Mouse (Mus musculus): ENCODE data around the gene Pafah1b3. TPM values are rescaled to one million over a fixed set of nuclear protein-coding genes. Genes with fewer than 3 reads are reported as not detected.
A peak's percentile ranks its signal among the peaks of the same experiment; 100 is the strongest.

Gene Pafah1b3
- polyA plus RNA-seq, 1 experiment from 2014 or later = 125 TPM

DNA sequence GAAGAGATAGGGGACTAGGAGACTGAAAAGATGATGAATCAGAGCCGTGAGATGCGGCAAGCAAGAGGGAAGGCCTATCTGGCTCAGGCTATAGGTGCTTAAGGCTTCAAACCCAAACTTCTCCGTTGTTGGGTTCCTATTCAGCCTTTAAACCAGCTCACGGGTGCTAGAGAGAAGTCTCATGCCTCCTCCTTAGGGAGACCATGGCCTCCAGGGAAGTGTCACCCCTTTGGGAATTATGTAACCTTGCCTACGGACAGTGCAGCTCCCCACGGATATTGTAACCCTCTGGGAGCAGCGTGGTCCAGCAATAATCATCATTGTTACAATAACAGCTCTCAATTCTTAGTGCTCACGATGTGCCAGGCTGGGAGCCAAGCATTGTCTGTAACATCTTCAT, 46.0 kb downstream of the Pafah1b3 start:
- peak overlapping the region; percentile 98 for H3K27ac ChIP-seq (replicated peaks)
- DNase-seq (ENCODE audit: low spot score) (no peak), ATAC-seq (ENCODE audit: low FRiP score, low TSS enrichment) (no peak)
- no peak for TF ChIP-seq EP300 (optimal IDR thresholded peaks at IDR 0.05)
- TF ChIP-seq CTCF (IDR thresholded peaks at IDR 0.05; ENCODE audit: low read depth) = no peak
- no peaks in the 10 kb centered on the region for H3K27me3 ChIP-seq (ENCODE audit: control insufficient read depth, insufficient read depth, low read length)
- no peaks in the 10 kb centered on the region for H3K36me3 ChIP-seq (ENCODE audit: control insufficient read depth, insufficient read depth, low read length)
- peak overlapping the region; percentile 82 for H3K4me2 ChIP-seq (replicated peaks; ENCODE audit: low read depth)
- H3K4me3 ChIP-seq (ENCODE audit: low read depth, low read length) = peak overlapping the region; percentile 92; the same call in 1 of the 2 replicates
- 24% methylated on average over 8 of the region's 8 CpGs for WGBS
- peak overlapping the region; percentile 90 for H3K9ac ChIP-seq (ENCODE audit: low read length)
- H3K4me1 ChIP-seq (replicated peaks; ENCODE audit: control insufficient read depth, insufficient read depth) = peaks cover 2% of the 10 kb centered on the region; the same call in 1 of the 2 replicates
- H3K9me3 ChIP-seq (ENCODE audit: control insufficient read depth, low read length) = no peaks in the 10 kb centered on the region

DNA sequence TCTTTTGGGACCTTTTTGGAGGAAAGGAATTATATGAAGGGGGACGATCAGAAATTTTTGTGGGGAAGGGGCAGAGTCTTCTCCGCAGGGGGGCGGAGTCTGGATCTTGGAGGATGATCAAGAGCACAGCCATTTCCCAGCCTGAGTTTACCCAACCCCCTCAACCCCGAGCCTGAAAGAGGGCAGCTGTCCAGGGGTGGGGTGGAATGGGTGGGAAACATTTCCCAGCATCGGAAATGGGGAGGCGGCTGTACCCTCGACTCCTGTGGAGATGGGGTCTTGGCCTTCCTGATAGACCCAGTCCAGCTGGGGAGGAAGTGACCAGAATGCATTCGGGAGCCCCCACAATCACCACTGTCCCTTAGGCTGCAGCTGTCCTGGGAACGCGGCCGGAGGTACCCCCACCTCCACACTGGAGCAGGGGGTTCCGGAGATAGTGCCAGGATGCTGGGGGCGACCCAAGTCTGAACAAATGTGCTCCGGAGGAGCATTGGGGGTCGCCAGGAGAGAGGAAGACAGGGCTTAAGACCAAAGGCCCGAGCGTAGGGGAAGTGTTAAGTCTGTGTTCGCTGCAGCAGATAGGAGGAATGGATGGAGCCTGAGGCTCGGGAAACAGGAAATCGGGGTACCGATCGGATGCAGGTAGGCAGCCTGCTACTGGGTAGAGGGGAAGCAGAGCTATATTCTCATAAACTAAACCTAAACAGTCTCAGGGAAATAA, 46.6 kb downstream of the Pafah1b3 start:
- Histone ChIP-seq H3K4me3 (ENCODE audit: low read depth, low read length) (peak overlapping the region; percentile 92), H3K27ac (replicated peaks) (peak overlapping the region; percentile 98), H3K27me3 (ENCODE audit: control insufficient read depth, insufficient read depth, low read length) (no peaks in the 10 kb centered on the region), H3K36me3 (ENCODE audit: control insufficient read depth, insufficient read depth, low read length) (no peaks in the 10 kb centered on the region), H3K4me1 (replicated peaks; ENCODE audit: control insufficient read depth, insufficient read depth) (peaks cover 2% of the 10 kb centered on the region; the same call in 1 of the 2 replicates), H3K4me2 (replicated peaks; ENCODE audit: low read depth) (peak overlapping the region; percentile 82), H3K9me3 (ENCODE audit: control insufficient read depth, low read length) (no peaks in the 10 kb centered on the region), H3K9ac (ENCODE audit: low read length) (peak overlapping the region; percentile 90)
- TF ChIP-seq CTCF (IDR thresholded peaks at IDR 0.05; ENCODE audit: low read depth) (no peak), EP300 (optimal IDR thresholded peaks at IDR 0.05) (no peak)
- 3% methylated on average over 22 of the region's 22 CpGs for WGBS
- DNase-seq (ENCODE audit: low spot score) (peak; percentile 63), ATAC-seq (ENCODE audit: low FRiP score, low TSS enrichment) (peak; percentile 11; the same call in 1 of the 2 replicates)

DNA sequence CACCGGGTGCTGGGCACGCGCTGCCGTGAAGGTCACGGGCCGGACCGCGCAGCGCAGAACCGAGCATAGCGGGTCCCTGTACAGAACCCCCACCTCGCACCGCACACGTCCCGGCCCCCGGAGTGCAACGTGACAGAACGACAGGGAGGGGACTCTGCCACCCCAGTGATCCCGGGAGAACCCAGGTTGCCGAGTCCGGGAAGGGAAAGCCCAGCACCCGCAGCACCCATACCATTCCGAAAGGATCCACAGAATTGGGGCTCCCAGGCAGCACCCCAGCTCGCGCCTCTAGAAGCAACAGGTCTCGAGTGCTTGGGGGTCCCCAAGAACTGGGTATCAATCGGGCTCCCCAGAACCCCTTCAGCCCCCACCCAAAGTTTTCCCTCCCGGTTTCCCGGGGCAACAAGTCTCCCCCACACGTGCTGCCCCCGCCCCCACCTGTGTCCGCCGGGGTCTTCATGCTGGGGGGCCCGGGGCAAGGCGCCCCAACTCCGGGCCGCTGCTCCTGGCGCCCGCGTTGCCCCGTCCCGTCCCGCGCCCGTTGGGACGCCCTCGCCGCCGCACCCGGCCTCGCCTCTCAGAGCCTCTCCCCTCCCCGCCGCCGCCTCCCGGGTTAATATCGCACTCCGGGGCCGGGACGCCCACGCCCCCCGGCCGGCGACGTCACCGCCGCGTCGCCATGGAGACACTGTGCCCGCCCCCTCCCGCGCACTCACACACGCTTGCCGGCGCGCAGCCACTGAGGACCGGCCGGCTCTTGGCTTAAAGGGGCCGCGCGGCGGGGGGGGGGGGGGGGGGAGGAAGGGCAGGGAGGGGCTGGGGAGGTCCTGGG, 47.4 kb downstream of the Pafah1b3 start, which contains the start of gene Erf:
Gene Erf, minus strand, starts transcription at position 621 of the 832 bp plus-strand sequence.
- Histone ChIP-seq H3K4me3 (ENCODE audit: low read depth, low read length) (peak within 1 kb of the TSS; percentile 92), H3K27me3 (ENCODE audit: control insufficient read depth, insufficient read depth, low read length) (no peaks in the 10 kb centered on the region), H3K4me2 (replicated peaks; ENCODE audit: low read depth) (peak within 1 kb of the TSS; percentile 82), H3K9me3 (ENCODE audit: control insufficient read depth, low read length) (no peaks in the 10 kb centered on the region), H3K4me1 (replicated peaks; ENCODE audit: control insufficient read depth, insufficient read depth) (peaks cover 2% of the 10 kb centered on the region; the same call in 1 of the 2 replicates), H3K36me3 (ENCODE audit: control insufficient read depth, insufficient read depth, low read length) (peaks cover 2% of the 10 kb centered on the region; the same call in 1 of the 2 replicates), H3K27ac (replicated peaks) (peak within 1 kb of the TSS; percentile 98), H3K9ac (ENCODE audit: low read length) (peak within 1 kb of the TSS; percentile 90)
- DNase-seq (ENCODE audit: low spot score) = peak; percentile 98
- under 1% methylated on average over 64 of the region's 81 CpGs for WGBS
- ATAC-seq (ENCODE audit: low FRiP score, low TSS enrichment) = peak; percentile 88
- TF ChIP-seq CTCF (IDR thresholded peaks at IDR 0.05; ENCODE audit: low read depth) (no peak), EP300 (optimal IDR thresholded peaks at IDR 0.05) (no peak)

DNA sequence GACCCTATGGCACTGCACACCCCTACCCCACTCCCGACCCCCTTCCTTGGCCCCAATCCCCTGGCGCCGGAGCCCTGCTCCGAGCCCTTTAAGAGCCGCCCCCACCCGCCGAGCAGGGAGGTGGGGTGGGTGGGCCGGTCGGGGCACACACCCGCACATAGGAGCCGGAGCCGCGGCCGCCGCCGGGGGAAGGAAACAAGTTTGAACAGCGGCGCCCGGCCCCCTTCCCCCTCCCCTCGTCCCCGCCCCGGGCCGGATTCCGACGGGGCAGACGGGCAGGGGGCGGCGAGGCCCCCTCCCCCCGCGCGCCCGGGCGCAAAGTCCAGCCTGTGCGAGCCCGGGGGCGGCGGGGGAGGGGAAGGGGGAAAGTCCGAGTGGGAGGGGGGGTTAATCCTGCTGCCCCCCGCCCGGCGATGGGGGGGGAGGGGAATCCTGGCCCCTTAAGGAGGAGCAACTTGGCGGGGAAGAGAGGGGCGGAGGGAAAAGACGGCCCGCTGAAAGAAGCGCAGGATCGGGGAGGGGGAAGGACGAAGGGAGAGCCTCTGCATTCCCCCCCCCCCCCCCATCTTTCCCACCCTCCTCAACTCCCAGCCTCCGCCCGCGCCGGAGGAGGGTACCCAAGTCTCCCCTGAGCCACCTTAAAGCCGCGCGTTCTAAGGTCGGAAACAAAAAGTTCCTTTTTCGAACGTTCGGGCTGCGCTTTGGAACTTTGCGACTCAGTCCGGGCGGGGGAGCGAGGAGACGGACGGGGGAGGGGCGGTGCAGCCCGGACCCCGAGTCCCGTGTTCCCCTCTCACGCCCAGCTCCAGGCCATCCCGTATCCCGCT, 48.3 kb downstream of the Pafah1b3 start:
- ATAC-seq (ENCODE audit: low FRiP score, low TSS enrichment) (peak; percentile 39), DNase-seq (ENCODE audit: low spot score) (peak; percentile 86)
- peaks cover 8% of the 10 kb centered on the region for H3K36me3 ChIP-seq (ENCODE audit: control insufficient read depth, insufficient read depth, low read length)
- H3K4me1 ChIP-seq (replicated peaks; ENCODE audit: control insufficient read depth, insufficient read depth) = peaks cover 2% of the 10 kb centered on the region; the same call in 1 of the 2 replicates
- H3K9me3 ChIP-seq (ENCODE audit: control insufficient read depth, low read length) = no peaks in the 10 kb centered on the region
- H3K4me2 ChIP-seq (replicated peaks; ENCODE audit: low read depth) = peak overlapping the region; percentile 82
- H3K27ac ChIP-seq (replicated peaks) = peak overlapping the region; percentile 98
- H3K4me3 ChIP-seq (ENCODE audit: low read depth, low read length) = peak overlapping the region; percentile 92
- under 1% methylated on average over 50 of the region's 73 CpGs for WGBS
- peak overlapping the region; percentile 90 for H3K9ac ChIP-seq (ENCODE audit: low read length)
- TF ChIP-seq EP300 (optimal IDR thresholded peaks at IDR 0.05) (no peak), CTCF (IDR thresholded peaks at IDR 0.05; ENCODE audit: low read depth) (no peak; the same call in 1 of the 2 replicates)
- H3K27me3 ChIP-seq (ENCODE audit: control insufficient read depth, insufficient read depth, low read length) = no peaks in the 10 kb centered on the region

DNA sequence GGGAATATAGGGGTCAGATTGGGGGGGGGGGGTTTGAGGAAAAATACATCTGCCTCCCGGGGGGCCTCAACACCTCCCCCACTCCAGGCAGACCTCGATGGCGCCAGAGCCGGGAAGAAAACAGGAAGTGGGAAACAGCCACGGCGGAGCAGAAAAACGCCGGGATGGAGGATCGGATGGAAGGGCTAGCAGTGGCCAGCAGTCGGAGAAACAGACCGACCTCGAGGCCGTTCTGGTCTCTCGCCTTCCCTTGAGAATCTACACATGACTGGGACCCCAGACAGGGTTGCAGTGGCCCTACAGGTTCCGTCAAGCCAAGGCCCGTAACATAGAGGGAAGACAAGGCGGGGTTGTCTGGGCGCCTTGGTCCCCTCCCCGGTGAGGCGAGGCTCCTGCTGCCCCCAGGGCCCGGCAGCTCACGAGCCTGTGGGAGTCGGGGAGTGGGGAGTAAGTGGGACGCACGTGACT, 48.9 kb downstream of the Pafah1b3 start:
- H3K4me3 ChIP-seq (ENCODE audit: low read depth, low read length) = peak overlapping the region; percentile 92
- peak; percentile 7; the same call in 1 of the 2 replicates for ATAC-seq (ENCODE audit: low FRiP score, low TSS enrichment)
- peak overlapping the region; percentile 98 for H3K27ac ChIP-seq (replicated peaks)
- no peaks in the 10 kb centered on the region for H3K9me3 ChIP-seq (ENCODE audit: control insufficient read depth, low read length)
- DNase-seq (ENCODE audit: low spot score) = no peak
- H3K27me3 ChIP-seq (ENCODE audit: control insufficient read depth, insufficient read depth, low read length) = no peaks in the 10 kb centered on the region
- H3K36me3 ChIP-seq (ENCODE audit: control insufficient read depth, insufficient read depth, low read length) = peaks cover 12% of the 10 kb centered on the region
- WGBS = under 1% methylated on average over 25 of the region's 25 CpGs
- no peak for TF ChIP-seq CTCF (IDR thresholded peaks at IDR 0.05; ENCODE audit: low read depth)
- TF ChIP-seq EP300 (optimal IDR thresholded peaks at IDR 0.05) = no peak
- H3K4me1 ChIP-seq (replicated peaks; ENCODE audit: control insufficient read depth, insufficient read depth) = peaks cover 2% of the 10 kb centered on the region; the same call in 1 of the 2 replicates
- H3K9ac ChIP-seq (ENCODE audit: low read length) = peak overlapping the region; percentile 90
- H3K4me2 ChIP-seq (replicated peaks; ENCODE audit: low read depth) = peak overlapping the region; percentile 82

Data from stomach, postnatal 0 days (tissue).